Mouse (Mus musculus): ENCODE measurements around the gene Vps8. TPM values are rescaled to one million over a fixed set of nuclear protein-coding genes. Genes with fewer than 3 reads are reported as not detected.
A peak's percentile ranks its signal among the peaks of the same experiment; 100 is the strongest.

Gene Vps8
- total and polyA plus RNA-seq, 3 experiments: 13.6 to 17.6 (median 15.9) TPM

GRCm38 (mm10) chr16:21689141-21689540 lies 266.2 kb downstream of the Vps8 start:
- H3K27me3 ChIP-seq (replicated peaks): no peaks in the 10 kb centered on the region
- no peak overlapping the region for H3K27ac ChIP-seq (ENCODE audit: insufficient read depth, low read depth)
- dilution Hi-C loops (cut with MboI; ENCODE audit: extremely low pct_ligation_motif_present, extremely low pct_unique_long_range_greater_than_20kb, low sequenced_read_pairs): no loop called here
- H3K9me3 ChIP-seq (replicated peaks; ENCODE audit: low read length): peaks cover 2% of the 10 kb centered on the region
- no peak overlapping the region for H3K4me2 ChIP-seq (ENCODE audit: insufficient read depth, low read depth, poor library complexity, severe bottlenecking)
- no peak for DNase-seq (ENCODE audit: extremely low read depth)
- no peak for TF ChIP-seq GABPA (IDR thresholded peaks at IDR 0.05; ENCODE audit: insufficient replicate concordance, low read depth, low read length)
- no peak for TF ChIP-seq POLR2AphosphoS2 (IDR thresholded peaks at IDR 0.05; ENCODE audit: low read depth, low read length)
- TF ChIP-seq PAX5 (IDR thresholded peaks at IDR 0.05; ENCODE audit: low read length): no peak
- TF ChIP-seq RAD21 (IDR thresholded peaks at IDR 0.05; ENCODE audit: low read depth, low read length): no peak
- no peak for TF ChIP-seq MYC (IDR thresholded peaks at IDR 0.05; ENCODE audit: low read depth, low read length)
- peaks cover 7 to 11% of the 10 kb centered on the region in 2 experiments; a peak in 3 of 4 replicates for H3K4me1 ChIP-seq (ENCODE audit: control insufficient read depth in 1 of 2, insufficient read depth in 2 of 2)
- no peaks in the 10 kb centered on the region for H3K36me3 ChIP-seq (replicated peaks in 1 of 2; ENCODE audit: control insufficient read depth in 1 of 2, insufficient read depth in 1 of 2, low read length in 1 of 2)
- no peak overlapping the region for H3K9ac ChIP-seq (ENCODE audit: insufficient read depth, low read depth)
- no peaks in the 10 kb centered on the region for H3K79me2 ChIP-seq (replicated peaks; ENCODE audit: control insufficient read depth, extremely low read depth, insufficient read depth, poor library complexity, severe bottlenecking)
- in situ Hi-C loops (cut with MboI; ENCODE audit: low pct_ligation_motif_present, low pct_unique_long_range_greater_than_20kb, low sequenced_read_pairs): no loop called here
- no peak overlapping the region for H3K4me3 ChIP-seq (replicated peaks in 1 of 3; ENCODE audit: low read depth in 2 of 3, low read length in 2 of 3, poor library complexity in 1 of 3)

DNA sequence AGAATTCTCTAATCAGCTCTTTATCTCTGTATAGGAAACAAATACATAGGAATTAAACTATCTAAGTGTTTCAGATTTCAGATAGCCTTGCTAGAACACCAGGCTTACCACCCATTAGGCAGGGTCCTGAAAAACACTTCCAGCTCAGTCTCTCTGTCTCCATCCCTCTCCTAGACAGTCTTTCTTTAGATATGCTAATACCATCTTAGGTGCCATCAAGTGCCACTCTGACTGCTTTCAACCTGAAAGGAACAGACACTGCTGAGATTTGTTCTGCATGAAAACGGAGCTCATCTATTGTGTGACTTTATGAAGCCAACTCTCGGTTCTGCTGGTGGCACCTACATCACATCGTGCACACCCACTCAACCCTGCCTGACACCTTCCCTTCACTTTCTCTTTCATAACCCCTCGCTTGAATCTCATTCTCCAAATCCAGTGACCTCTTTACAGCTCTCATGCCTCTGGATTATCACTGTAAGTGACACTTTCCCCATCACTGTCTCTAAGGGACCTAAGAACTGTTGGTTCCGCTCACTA lies 267.4 kb downstream of the Vps8 start:
- H3K9me3 ChIP-seq (replicated peaks; ENCODE audit: low read length): peaks cover 9% of the 10 kb centered on the region
- no peak overlapping the region for H3K27ac ChIP-seq (ENCODE audit: insufficient read depth, low read depth)
- H3K9ac ChIP-seq (ENCODE audit: insufficient read depth, low read depth): no peak overlapping the region
- H3K36me3 ChIP-seq (replicated peaks in 1 of 2; ENCODE audit: control insufficient read depth in 1 of 2, insufficient read depth in 1 of 2, low read length in 1 of 2): no peaks in the 10 kb centered on the region
- peak overlapping the region; percentile 33; the same call in 1 of the 2 replicates for H3K4me2 ChIP-seq (ENCODE audit: insufficient read depth, low read depth, poor library complexity, severe bottlenecking)
- H3K4me1 ChIP-seq (ENCODE audit: control insufficient read depth in 1 of 2, insufficient read depth in 2 of 2): peaks cover 7 to 11% of the 10 kb centered on the region in 2 experiments; a peak in 3 of 4 replicates
- dilution Hi-C loops (cut with MboI; ENCODE audit: extremely low pct_ligation_motif_present, extremely low pct_unique_long_range_greater_than_20kb, low sequenced_read_pairs): no loop called here
- H3K79me2 ChIP-seq (replicated peaks; ENCODE audit: control insufficient read depth, extremely low read depth, insufficient read depth, poor library complexity, severe bottlenecking): no peaks in the 10 kb centered on the region
- peak overlapping the region in 1 of 3 experiments; percentile 13 for H3K4me3 ChIP-seq (replicated peaks in 1 of 3; ENCODE audit: low read depth in 2 of 3, low read length in 2 of 3, poor library complexity in 1 of 3)
- TF ChIP-seq JUND (conservative IDR thresholded peaks at IDR 0.05; ENCODE audit: low read depth, low read length) (no peak), GABPA (IDR thresholded peaks at IDR 0.05; ENCODE audit: insufficient replicate concordance, low read depth, low read length) (no peak), ZMIZ1 (IDR thresholded peaks at IDR 0.05; ENCODE audit: low read depth, low read length) (no peak), POLR2AphosphoS2 (IDR thresholded peaks at IDR 0.05; ENCODE audit: low read depth, low read length) (no peak), BHLHE40 (IDR thresholded peaks at IDR 0.05; ENCODE audit: low read depth, low read length) (no peak), CTCF (conservative IDR thresholded peaks at IDR 0.05 in 1 of 2, IDR thresholded peaks at IDR 0.05 in 1 of 2; ENCODE audit: low read depth in 2 of 2, low read length in 2 of 2) (no peak), PAX5 (IDR thresholded peaks at IDR 0.05; ENCODE audit: low read length) (no peak), SIN3A (IDR thresholded peaks at IDR 0.05; ENCODE audit: low read length) (no peak), HCFC1 (IDR thresholded peaks at IDR 0.05; ENCODE audit: low read depth, low read length) (no peak), TBP (conservative IDR thresholded peaks at IDR 0.05; ENCODE audit: low read depth, low read length) (no peak), E2F4 (IDR thresholded peaks at IDR 0.05; ENCODE audit: insufficient replicate concordance, low read depth, low read length) (no peak), RAD21 (IDR thresholded peaks at IDR 0.05; ENCODE audit: low read depth, low read length) (no peak), MAFK (IDR thresholded peaks at IDR 0.05; ENCODE audit: insufficient replicate concordance, low read length) (no peak), KAT2A (IDR thresholded peaks at IDR 0.05; ENCODE audit: insufficient replicate concordance, low read length) (no peak), RCOR1 (conservative IDR thresholded peaks at IDR 0.05; ENCODE audit: low read depth, low read length) (no peak), NRF1 (IDR thresholded peaks at IDR 0.05; ENCODE audit: low read depth, low read length) (no peak), MEF2A (IDR thresholded peaks at IDR 0.05; ENCODE audit: borderline replicate concordance, low read depth, low read length) (no peak)
- no peaks in the 10 kb centered on the region for H3K27me3 ChIP-seq (replicated peaks)
- no peak for DNase-seq (ENCODE audit: extremely low read depth)
- in situ Hi-C loops (cut with MboI; ENCODE audit: low pct_ligation_motif_present, low pct_unique_long_range_greater_than_20kb, low sequenced_read_pairs): no loop called here

Data from CH12.LX (cell line).